Mouse (Mus musculus) CH12.LX (cell line): ENCODE measurements around the gene Mgll. TPM values are rescaled to one million over a fixed set of nuclear protein-coding genes. Genes with fewer than 3 reads are reported as not detected.

Experiments
- DNase-seq: peaks from one replicate; pipeline ENCODE4 v3.0.0-alpha.2; 2013; ENCODE audit errors: extremely low read depth
- H3K27ac ChIP-seq: 2 replicates; pipeline ENCODE4 v1.5.1; 2012; ENCODE audit warnings: low read depth, mild to moderate bottlenecking, control low read depth, moderate library complexity; ENCODE audit not compliant: insufficient read depth
- H3K27me3 ChIP-seq: replicated peaks from 2 replicates; pipeline ENCODE3; 2012; ENCODE audit warnings: inconsistent platforms
- H3K36me3 ChIP-seq, 2 experiments: replicated peaks in 1 of 2; 2 replicates each; pipeline versions ENCODE3 to v1.6.1; 2012; ENCODE audit warnings: inconsistent platforms in 1 of 2, low read length in 1 of 2, mild to moderate bottlenecking in 1 of 2, mixed read lengths in 1 of 2, moderate library complexity in 1 of 2; ENCODE audit not compliant: control insufficient read depth in 1 of 2, insufficient read depth in 1 of 2
- H3K4me1 ChIP-seq, 2 experiments: 2 replicates each; pipeline ENCODE4 v1.6.1; 2012; ENCODE audit warnings: inconsistent platforms in 1 of 2, moderate library complexity in 1 of 2; ENCODE audit not compliant: insufficient read depth in 2 of 2, control insufficient read depth in 1 of 2
- H3K4me2 ChIP-seq: 2 replicates; pipeline ENCODE4 v1.6.1; 2012; ENCODE audit warnings: low read depth, mild to moderate bottlenecking, control low read depth; ENCODE audit not compliant: poor library complexity, insufficient read depth, severe bottlenecking
- H3K4me3 ChIP-seq, 3 experiments: fragments of 150-350 bp in 1 of 3; sonication (generic) in 1 of 3; replicated peaks in 1 of 3; 2 replicates each; pipeline versions ENCODE3 to v1.5.1; 2011 to 2012; ENCODE audit warnings: low read depth in 2 of 3, low read length in 2 of 3, mild to moderate bottlenecking in 2 of 3, moderate library complexity in 2 of 3, control low read depth in 1 of 3, improper control_type of control experiment in 1 of 3, inconsistent platforms in 1 of 3, mixed read lengths in 1 of 3; ENCODE audit not compliant: poor library complexity in 1 of 3
- H3K79me2 ChIP-seq: replicated peaks from 2 replicates; pipeline ENCODE4 v1.6.1; 2012; ENCODE audit warnings: mild to moderate bottlenecking, moderate library complexity; ENCODE audit not compliant: control insufficient read depth, poor library complexity, insufficient read depth, severe bottlenecking; ENCODE audit errors: extremely low read depth
- H3K9ac ChIP-seq: 2 replicates; pipeline ENCODE4 v1.6.1; 2012; ENCODE audit warnings: low read depth, mild to moderate bottlenecking, control low read depth, moderate library complexity; ENCODE audit not compliant: insufficient read depth
- H3K9me3 ChIP-seq: replicated peaks from 2 replicates; pipeline ENCODE3; 2012; ENCODE audit warnings: low read length, inconsistent platforms, mixed read lengths
- BHLHE40 ChIP-seq: IDR thresholded peaks from 2 replicates; pipeline ENCODE4 v1.6.1; 2011; ENCODE audit warnings: mild to moderate bottlenecking, low read depth, low read length, improper control_type of control experiment
- CTCF ChIP-seq, 2 experiments: IDR thresholded peaks in 1 of 2; conservative IDR thresholded peaks in 1 of 2; 2 replicates each; pipeline ENCODE4 v1.5.1; 2011 to 2012; ENCODE audit warnings: low read depth in 2 of 2, low read length in 2 of 2, improper control_type of control experiment in 1 of 2, inconsistent platforms in 1 of 2, mild to moderate bottlenecking in 1 of 2, moderate library complexity in 1 of 2
- ELF1 ChIP-seq: IDR thresholded peaks from 2 replicates; pipeline ENCODE4 v1.6.1; 2014; ENCODE audit warnings: low read depth, mild to moderate bottlenecking, inconsistent platforms, low read length, improper control_type of control experiment
- ETS1 ChIP-seq: conservative IDR thresholded peaks from 2 replicates; pipeline ENCODE4 v1.6.1; 2012; ENCODE audit warnings: low read depth, mild to moderate bottlenecking, inconsistent platforms, low read length, improper control_type of control experiment, moderate library complexity
- GABPA ChIP-seq: IDR thresholded peaks from 2 replicates; pipeline ENCODE4 v1.6.1; 2012; ENCODE audit warnings: low read depth, low read length, improper control_type of control experiment, inconsistent platforms; ENCODE audit not compliant: insufficient replicate concordance
- MXI1 ChIP-seq: IDR thresholded peaks from 2 replicates; pipeline ENCODE4 v1.6.1; 2011; ENCODE audit warnings: mild to moderate bottlenecking, low read depth, low read length, improper control_type of control experiment
- RAD21 ChIP-seq: IDR thresholded peaks from 2 replicates; pipeline ENCODE4 v1.6.1; 2011; ENCODE audit warnings: low read depth, mild to moderate bottlenecking, low read length, improper control_type of control experiment, moderate library complexity
- RCOR1 ChIP-seq: conservative IDR thresholded peaks from 2 replicates; pipeline ENCODE4 v1.6.1; 2012; ENCODE audit warnings: low read depth, mild to moderate bottlenecking, inconsistent platforms, low read length, improper control_type of control experiment
- SMC3 ChIP-seq: IDR thresholded peaks from 2 replicates; pipeline ENCODE4 v1.6.1; 2011; ENCODE audit warnings: low read depth, low read length, improper control_type of control experiment
- TCF12 ChIP-seq: IDR thresholded peaks from 2 replicates; pipeline ENCODE4 v1.6.1; 2014; ENCODE audit warnings: low read depth, mild to moderate bottlenecking, inconsistent platforms, low read length, improper control_type of control experiment
- dilution Hi-C: fragments of 300-500 bp; cut with MboI; formaldehyde crosslinking; loops from 2 replicates; pipeline ENCODE4 v1.14.3; 2020; ENCODE audit warnings: low sequenced_read_pairs; ENCODE audit not compliant: extremely low pct_unique_long_range_greater_than_20kb, extremely low pct_ligation_motif_present
- in situ Hi-C: fragments of 300-500 bp; cut with MboI; formaldehyde crosslinking; loops from 3 replicates; pipeline ENCODE4 v1.14.3; 2019; ENCODE audit warnings: low sequenced_read_pairs, low pct_ligation_motif_present, low pct_unique_long_range_greater_than_20kb, mixed read lengths
- polyA plus RNA-seq: library from polyadenylated mRNA; unstranded; fragments of >175 nt; gene quantifications from 2 replicates; pipeline ENCODE4 v1.2.1, GENCODE M21; 2012; ENCODE audit warnings: low read depth; ENCODE audit not compliant: insufficient read length
- total RNA-seq, 2 experiments: library from RNA; depleted of rRNA; stranded (reverse); fragments of 300-350 nt in 1 of 2; fragments of >200 nt in 1 of 2; gene quantifications; 2 replicates each; pipeline ENCODE4 v1.2.3; 2012 to 2014

Mgll gene
- total and polyA plus RNA-seq, 3 experiments, result 60.8 to 81.1 (median 76.5) TPM

DNA sequence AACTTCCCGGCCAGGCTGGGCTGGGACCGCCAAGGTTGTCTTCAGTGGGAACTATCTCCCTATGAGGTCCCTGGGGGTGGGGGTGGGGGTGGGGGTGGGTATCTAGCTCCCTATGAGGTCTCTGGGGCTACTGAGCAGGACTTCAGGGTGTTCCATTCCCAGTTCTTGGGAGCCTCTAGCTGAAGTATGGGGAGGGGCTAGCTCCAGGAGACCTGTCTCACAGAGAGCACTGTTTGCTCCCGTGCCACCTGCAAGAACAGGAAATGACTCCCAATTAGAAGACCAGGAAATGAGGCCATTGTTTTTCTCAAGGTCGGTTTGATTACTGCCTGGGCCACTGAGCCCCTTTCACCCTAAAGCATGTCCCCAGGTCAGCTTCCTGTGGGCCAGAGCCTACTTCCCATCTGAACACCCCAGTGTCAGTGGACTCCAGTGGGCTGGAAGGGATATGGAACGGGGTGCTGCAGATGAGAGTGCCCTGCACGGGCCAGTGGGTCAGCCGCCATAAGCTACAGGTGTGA lies 87.7 kb downstream of the Mgll start:
- in situ Hi-C loops (no loop called here), dilution Hi-C loops (no loop called here)
- DNase-seq, result no peak
- peaks cover 70 to 95% of the 10 kb centered on the region in 2 experiments for H3K36me3 ChIP-seq
- no peak overlapping the region for H3K4me3 ChIP-seq
- H3K4me1 ChIP-seq, result peaks cover 41 to 89% of the 10 kb centered on the region in 2 experiments
- H3K27me3 ChIP-seq, result no peaks in the 10 kb centered on the region
- peaks cover under 1% of the 10 kb centered on the region; the same call in 1 of the 2 replicates for H3K79me2 ChIP-seq
- H3K9ac ChIP-seq, result no peak overlapping the region
- H3K4me2 ChIP-seq, result peak overlapping the region; percentile 24; the same call in 1 of the 2 replicates
- H3K9me3 ChIP-seq, result no peaks in the 10 kb centered on the region
- TF ChIP-seq BHLHE40 (peak; percentile 45; the same call in 1 of the 2 replicates), RCOR1 (no peak)
- H3K27ac ChIP-seq, result peak overlapping the region; percentile 53; the same call in 1 of the 2 replicates

DNA sequence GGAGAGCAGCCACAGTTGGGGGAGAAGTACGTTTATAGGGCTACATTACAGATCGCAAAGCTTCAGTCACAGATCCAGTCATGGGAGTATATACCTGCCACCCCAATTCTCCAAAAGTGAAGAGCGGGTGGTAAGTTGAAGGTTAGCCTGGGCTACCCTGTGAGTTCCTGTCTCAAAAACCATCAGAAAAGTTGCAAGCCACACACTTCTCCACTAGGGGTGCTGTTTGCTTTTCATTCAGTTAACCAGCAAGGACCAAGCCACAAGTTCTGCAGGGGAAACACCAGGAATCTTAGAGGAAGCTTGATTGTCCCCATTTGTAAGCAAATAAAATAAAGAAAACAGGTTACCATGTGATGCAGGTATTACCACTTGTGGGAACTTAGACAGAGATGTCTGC lies 88.7 kb downstream of the Mgll start:
- peaks cover 69 to 95% of the 10 kb centered on the region in 2 experiments for H3K36me3 ChIP-seq
- in situ Hi-C loops, result no loop called here
- H3K9me3 ChIP-seq, result no peaks in the 10 kb centered on the region
- H3K4me3 ChIP-seq, result no peak overlapping the region
- no peaks in the 10 kb centered on the region for H3K27me3 ChIP-seq
- no peak overlapping the region for H3K4me2 ChIP-seq
- peak; percentile 84 for DNase-seq
- H3K4me1 ChIP-seq, result peaks cover 37 to 89% of the 10 kb centered on the region in 2 experiments
- dilution Hi-C loops, result no loop called here
- H3K27ac ChIP-seq, result peak overlapping the region; percentile 8; the same call in 1 of the 2 replicates
- no peak overlapping the region for H3K9ac ChIP-seq
- no peaks in the 10 kb centered on the region for H3K79me2 ChIP-seq
- TF ChIP-seq ETS1 (no peak), ELF1 (no peak), SMC3 (peak; percentile 52), RAD21 (peak; percentile 72), RCOR1 (no peak), CTCF (conservative IDR thresholded peaks at IDR 0.05 in 1 of 2, IDR thresholded peaks at IDR 0.05 in 1 of 2; ENCODE audit: low read depth in 2 of 2, low read length in 2 of 2) (peak; percentile 78)

GRCm38 (mm10) chr6:88813832-88814231 lies 89.6 kb downstream of the Mgll start:
- no peak overlapping the region for H3K4me3 ChIP-seq
- no peaks in the 10 kb centered on the region for H3K79me2 ChIP-seq
- DNase-seq, result peak; percentile 54
- peaks cover 37 to 90% of the 10 kb centered on the region in 2 experiments for H3K4me1 ChIP-seq
- dilution Hi-C loops, result no loop called here
- H3K27ac ChIP-seq, result peak overlapping the region; percentile 21; the same call in 1 of the 2 replicates
- no peak overlapping the region for H3K9ac ChIP-seq
- H3K4me2 ChIP-seq, result no peak overlapping the region
- TF ChIP-seq ETS1 (0 out of 2 replicates have a peak, but pooled peaks have one; percentile 18), MXI1 (no peak), GABPA (no peak), BHLHE40 (0 out of 2 replicates have a peak, but pooled peaks have one; percentile 41), RAD21 (no peak), TCF12 (peak; percentile 66; the same call in 1 of the 2 replicates)
- in situ Hi-C loops, result no loop called here
- H3K9me3 ChIP-seq, result no peaks in the 10 kb centered on the region
- no peaks in the 10 kb centered on the region for H3K27me3 ChIP-seq
- H3K36me3 ChIP-seq, result peaks cover 69 to 95% of the 10 kb centered on the region in 2 experiments
